Mouse (Mus musculus): ENCODE measurements around the gene Cacfd1.

Cacfd1 gene

DNA sequence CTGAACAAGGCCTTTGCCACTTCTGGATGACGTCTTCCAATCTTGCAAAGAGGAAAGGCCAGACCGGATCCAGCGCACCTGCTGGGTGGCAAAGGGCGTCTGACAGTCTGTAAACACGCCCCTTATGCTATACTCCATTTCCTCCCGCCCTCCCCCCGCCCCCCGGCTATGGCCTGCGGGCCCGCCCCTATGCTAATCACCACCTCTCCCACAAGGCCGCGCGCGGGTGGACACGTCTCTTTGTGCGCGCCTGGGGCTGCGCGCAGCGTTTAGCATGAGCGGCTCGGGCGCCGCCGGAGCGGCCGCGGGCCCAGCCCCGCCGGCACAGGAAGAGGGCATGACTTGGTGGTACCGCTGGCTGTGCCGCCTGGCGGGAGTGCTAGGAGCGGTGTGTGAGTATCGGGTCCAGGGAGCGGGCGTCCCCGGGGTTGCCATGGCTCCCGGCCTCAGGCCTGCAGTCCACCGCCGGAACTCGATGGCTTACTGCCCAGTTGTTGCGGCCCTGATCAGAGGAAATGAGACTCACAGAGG is at the start of gene Cacfd1:
Gene Cacfd1 (plus strand): TSS at position 213 of the 531 bp plus-strand sequence.
- peak; percentile 84 for DNase-seq

DNA sequence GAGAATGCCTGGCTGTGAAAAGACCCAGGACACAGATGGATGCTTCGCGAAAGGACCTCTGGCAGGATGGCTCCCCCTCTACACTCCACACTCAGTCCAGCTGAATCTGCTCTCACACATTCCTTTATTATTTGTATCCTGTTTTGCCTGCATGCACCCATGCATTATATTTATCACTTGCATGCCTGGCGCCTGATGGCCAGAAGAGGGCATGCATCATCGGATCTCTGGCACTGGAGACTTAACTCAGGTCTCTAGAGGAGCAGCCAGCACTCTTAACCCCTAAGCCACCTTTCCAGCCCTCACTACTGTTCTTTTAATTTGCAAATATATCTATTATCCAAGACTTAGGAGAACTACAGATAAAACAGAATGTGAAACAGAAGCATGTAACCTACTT is 49.0 kb upstream of the Cacfd1 start:
- DNase-seq = no peak

DNA sequence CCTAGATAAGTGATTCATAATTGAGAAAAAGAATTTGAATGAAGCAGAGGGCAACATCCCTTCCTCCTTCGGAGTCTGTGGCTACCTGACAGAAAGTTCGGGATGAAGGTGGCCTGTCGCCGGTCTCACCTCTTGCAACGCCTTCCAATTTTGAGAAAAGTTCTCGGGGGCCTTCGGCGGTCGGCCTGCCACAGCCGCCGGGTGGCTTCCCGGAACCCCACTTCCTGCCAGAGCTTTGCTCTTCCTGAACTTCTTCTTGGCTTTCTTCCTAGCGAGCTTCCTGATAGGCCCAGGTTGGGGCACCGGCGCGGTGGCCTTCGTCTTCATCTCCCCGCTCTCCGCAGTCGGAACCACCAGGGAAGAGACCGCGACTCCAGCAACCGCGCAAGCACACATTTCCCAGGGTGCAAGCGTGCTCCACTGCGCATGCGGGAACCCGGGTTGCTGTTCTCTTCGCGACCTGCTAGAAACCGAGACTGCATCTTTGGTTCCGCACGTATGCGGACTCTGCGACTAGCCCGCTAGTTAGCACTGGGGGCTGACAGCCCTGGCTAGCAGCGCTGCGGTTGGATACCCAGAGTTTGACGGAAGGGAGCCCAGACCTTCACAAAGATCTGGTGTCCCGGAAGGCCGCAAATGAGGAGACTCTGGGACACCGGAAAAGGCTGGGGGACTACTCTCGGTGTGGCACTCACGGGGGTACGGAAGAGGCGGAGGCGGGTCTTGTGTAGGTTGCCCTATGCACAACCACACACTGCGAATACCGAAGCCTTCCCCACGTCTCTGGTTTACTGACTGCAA is 45.6 kb upstream of the Cacfd1 start, which contains the start of gene Rexo4:
Gene Rexo4 (minus strand): TSS at position 464 of the 801 bp plus-strand sequence.
- DNase-seq = peak; percentile 95

DNA sequence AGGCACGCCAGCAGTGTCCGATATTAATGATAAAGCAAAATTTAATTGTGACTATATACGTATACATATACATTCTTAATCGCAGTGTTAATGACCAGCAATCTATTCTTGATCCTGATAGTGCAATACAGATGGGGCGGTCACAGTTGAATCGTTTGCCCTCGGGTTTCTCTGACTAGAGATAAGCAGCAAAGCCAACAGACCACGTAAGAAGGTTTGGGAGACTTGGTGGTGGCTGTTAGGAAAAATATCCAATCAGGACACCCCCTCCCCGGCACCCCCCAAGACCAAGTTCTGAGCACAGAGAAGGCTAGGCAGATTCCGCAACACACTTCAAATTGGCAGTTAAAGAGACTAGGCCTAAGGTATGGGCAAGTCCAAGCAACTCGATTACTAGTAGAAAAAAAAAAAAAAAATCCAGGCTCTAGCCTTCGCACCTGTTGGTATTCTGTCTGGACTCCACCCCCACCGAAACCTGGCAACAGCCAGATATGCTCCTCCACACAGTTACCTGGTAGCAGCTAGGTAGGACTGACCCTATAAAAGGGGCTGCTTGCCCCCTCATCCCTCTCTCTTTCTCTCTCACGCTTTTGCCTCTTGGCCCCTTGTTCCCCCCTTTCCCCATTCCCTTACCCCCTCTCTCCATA is 44.9 kb upstream of the Cacfd1 start:
- no peak for DNase-seq

DNA sequence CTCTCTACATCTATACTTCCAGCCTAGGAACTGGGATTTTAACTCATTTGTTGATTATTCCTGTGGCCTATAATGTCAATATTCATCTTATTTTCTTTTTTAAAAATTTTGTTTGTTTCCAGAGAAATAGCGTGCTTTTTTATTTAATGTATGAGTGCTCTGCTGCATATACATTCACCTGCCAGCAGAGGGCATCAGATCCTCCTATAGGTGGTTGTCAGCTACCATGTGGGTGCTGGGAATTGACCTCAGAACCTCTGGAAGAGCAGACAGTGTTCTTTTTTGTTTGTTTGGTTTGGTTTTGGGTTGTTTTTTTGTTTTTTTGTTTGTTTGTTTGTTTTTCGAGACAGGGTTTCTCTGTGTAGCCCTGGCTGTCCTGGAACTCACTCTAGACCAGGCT is 42.5 kb upstream of the Cacfd1 start:
- no peak for DNase-seq

DNA sequence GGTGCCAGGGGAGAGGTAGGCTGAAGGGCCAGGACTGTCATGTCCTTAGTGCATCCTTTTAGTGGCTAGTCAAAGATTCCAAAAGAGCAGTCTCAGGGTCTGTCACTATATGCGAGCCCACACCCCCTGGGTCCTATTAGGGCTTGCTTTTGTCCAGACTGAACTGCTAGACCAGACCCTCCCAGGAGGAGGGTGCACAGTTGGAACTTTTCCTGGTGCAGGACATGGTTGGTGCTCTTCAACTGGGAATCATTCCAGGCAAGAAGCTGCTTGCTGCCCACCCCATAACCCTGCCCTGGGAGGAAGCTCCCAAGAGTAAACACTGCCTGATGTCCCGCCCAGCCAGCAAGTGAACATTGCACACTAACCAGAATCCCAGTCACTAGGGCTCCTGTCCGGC is 36.6 kb upstream of the Cacfd1 start, which contains the start of gene Adamts13:
Gene Adamts13 (plus strand): TSS at position 301 of the 400 bp plus-strand sequence.
- DNase-seq = no peak

DNA sequence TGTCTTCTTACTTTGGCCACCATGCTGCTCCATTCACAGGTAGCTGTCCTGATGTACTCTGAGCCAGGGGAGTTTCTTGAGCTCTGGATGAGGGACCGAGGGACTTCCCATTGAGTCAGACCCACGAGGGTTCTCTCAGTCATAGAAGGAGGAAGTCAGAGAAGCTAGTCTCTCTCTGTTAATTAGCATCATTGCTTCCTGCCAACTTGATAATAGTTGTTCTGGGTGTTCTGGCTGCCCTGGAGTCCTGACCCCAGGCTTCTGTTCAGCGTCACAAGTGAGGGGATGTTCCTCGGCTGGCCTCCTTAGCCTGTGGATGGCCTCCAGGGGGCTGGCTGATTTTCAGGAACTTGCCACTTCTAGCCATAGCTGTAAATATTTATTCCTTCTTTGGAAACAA is 35.8 kb upstream of the Cacfd1 start:
- no peak for DNase-seq

DNA sequence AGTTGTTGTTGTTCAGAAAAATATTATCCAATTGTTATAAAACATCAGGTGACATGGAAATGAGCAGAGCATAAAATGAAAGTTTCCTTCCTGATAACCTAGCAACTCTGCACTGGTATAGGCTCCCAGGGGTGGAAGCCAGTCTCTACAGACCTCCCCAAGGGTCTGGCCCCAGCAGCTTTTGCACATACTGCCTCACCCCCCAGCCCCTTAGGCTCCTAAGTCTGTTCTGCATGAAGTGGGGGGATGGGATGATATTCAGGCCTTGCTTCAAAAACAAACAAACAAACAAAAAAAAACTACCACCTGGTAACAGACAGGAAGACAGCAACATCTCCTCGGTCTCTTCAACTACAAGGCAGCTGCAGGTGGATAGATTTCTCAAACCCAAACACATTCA is 29.4 kb upstream of the Cacfd1 start:
- no peak for DNase-seq

DNA sequence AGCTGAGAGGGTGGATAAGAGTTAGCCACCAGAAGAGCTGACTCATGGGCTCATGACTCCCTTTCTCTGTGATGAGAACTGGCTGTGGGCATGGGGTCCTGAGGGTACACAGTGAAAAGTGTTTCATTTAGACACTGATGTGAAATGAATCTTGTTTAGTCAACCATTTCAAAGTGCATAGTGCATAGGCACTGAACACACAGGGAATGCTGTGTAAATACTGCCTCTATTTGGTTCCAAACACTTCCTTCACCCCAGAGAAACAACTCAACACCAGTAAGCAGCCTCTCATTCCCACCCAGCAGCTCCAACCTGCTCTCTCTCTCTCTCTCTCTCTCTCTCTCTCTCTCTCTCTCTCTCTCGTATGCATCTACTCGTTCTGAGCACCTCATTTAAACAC is 25.5 kb upstream of the Cacfd1 start:
- DNase-seq = no peak

DNA sequence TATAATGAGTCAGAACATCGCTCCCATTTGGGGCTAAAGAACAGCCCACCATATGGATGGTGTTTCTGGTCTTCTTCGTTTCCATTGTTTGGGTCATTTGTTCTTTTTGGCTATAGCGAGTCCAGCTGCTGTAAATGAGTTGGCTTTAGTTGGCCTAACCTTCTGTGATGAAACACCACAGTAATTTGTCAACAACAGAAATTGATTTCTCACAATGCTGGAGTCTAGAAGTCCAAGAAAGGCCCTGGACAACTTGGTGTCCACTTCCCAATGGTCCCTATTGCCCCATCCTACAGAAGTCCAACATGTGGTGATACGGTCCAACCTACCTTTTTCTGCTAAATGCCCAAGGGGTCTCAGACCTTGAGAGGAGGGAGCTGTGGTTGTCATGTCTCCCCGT is 25.1 kb upstream of the Cacfd1 start:
- no peak for DNase-seq

DNA sequence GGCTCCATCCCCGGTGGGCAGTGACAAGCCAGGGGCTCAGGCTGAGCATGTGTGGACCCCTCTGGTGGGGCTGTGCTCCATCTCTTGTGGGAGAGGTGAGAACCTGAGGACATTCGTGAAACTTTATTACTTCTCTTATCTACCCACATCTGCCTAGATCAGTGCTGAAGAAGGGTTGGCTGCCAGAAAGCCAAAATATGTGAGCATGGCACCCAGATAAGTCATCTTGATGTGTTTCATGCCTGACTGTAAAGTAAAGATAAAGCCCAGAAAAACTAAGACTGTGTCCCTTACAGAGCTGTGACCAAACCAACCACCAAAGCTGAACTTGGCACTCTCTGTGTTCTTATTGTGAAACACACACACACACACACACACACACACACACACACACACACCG is 15.8 kb upstream of the Cacfd1 start:
- no peak for DNase-seq

DNA sequence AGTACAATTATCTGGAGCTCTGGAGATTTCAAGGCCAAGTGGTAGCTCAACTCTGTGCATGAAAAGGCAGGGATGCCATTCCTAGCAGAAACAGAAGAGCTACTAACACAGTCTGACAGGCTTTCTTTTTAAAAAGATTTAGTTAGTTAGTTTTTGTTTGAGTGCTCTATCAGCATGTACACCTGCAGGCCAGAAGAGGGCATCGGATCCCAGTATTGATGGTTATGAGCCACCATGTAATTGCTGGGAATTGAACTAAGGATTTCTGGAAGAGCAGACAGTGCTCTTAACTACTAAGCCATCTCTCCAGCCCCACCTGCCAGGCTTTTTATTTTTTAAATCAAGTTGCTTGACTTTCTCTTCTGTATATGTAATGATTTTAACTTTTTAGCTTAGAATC is 12.2 kb upstream of the Cacfd1 start:
- DNase-seq = no peak

DNA sequence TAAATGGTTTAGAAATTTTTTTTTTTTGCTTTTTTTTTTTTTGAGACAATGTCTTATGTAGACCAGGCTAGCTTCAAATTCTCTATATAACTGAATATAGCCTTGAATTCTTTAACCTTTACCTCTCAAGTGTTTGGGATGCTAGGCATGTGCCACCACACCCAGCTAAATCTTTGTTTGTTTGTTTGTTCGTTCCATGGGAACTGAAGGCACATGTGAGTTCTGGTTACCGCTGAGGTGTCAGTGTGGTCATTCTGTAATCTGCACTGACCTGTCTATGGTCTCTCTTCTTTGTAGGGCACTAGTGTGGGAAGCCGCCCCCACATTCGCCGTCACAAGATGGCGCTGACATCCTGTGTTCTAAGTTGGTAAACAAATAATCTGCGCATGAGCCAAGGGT is 11.7 kb upstream of the Cacfd1 start:
- DNase-seq = no peak

DNA sequence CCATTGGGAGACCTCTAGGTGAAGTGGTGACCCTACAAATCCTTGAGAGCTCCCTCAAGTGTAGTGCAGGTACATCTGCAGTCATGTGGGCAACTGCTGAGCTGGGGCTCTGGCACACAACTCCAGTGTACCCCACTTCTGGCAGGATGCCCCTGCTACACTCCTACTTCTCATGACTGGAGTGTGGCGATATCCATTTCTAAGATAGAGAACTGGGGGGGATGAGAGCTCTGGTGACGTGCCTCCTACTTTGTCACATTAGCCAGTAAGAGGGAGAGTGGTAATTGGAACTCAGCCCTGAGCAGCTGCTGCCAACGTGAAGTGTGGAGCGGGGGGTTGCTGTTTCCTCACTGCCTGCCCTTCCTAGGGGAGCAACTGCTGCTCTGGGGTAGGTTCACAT is 3.5 kb upstream of the Cacfd1 start:
- DNase-seq = no peak

DNA sequence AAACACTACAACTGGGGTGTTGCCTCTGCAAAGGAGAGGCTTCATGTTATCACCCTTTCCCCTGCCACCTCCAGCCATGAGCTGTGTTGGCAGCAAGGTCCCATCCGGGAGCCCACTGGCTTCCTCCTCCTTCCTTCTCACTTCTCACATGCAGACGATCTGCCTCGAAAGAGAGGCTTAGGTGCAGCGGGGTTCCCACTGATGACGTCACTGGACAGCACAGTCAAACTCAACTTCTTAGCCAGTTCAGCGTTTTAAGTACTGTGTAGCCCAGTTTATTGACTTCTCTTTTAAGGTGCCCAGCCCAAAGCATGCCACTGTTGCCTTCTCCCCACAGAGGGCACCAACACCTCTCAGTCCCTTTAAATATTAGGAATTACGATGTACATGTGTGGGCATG is 2.0 kb upstream of the Cacfd1 start:
- DNase-seq = no peak

DNA sequence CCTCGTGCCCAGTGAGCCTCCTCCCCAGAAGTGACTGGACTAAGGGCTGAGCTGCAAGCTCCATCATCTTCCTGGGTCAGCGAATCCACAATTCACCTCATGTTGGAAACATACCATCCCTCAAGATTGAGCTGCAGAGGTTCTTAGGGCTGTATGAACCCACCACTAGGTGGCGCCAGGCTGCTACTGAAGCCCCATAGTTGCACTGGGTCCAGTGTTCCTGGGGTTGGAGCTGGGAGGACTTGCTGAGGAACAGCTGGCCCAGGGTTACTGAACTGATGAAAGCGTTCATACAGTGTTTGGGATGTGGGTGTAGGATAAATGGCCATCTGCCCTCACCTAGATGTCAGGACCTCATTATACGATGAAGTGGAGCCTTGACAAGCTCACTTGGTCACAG is 8.1 kb downstream of the Cacfd1 start:
- DNase-seq = peak; percentile 74

DNA sequence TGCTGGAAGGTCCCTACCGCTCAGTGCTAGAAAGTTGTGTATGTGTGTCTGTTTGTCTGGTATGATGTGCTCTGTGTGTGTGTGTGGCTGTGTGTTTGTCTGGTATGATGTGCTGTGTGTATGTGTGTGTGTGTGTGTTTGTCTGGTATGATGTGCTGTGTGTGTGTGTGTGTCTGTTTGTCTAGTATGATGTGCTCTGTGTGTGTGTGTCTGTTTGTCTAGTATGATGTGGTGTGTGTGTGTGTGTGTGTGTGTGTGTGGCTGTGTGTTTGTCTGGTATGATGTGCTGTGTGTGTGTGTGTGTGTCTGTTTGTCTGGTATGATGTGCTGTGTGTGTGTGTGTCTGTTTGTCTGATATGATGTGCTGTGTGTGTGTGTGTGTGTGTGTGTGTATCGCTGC is 9.8 kb downstream of the Cacfd1 start:
- no peak for DNase-seq

DNA sequence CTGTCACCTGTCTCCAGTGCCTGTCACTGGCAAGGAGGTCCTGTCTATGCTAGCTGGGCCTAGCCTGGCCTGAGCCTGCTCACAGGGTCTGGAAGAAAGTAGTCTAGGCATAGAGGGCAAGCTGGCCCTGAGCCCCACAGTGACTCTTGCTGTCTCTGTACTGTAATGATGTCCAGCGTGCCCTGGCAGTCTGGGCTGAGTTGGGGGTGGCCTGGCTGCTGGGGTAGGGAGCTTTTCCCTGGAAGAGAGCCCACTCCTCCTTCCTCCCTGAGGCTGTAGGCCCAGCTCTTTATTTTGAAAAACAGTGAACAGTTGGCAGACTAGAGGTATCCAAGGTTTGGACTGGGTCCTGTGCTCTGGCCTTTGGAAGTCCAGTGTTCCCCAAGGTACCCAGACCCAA is 11.4 kb downstream of the Cacfd1 start:
- peak; percentile 38 for DNase-seq

DNA sequence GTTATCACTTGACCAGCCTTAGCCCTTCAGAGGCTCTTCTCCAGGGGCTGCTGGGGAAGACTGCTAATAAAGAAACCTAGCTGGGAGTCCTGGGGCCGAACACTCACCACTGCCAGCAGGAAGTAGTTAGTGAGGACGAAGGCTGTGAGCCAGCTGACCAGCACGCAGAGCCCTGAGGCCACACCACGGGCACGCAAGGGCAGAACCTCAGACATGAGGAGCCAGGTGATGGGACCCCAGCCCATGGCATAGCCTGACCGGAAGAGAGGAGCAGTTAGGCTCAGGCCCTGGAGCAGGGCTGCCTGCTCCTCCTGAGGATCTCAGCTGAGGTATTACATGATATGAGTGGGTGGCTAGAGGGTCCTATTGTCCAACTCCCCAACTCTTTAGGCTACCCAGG is 12.9 kb downstream of the Cacfd1 start:
- DNase-seq = no peak

DNA sequence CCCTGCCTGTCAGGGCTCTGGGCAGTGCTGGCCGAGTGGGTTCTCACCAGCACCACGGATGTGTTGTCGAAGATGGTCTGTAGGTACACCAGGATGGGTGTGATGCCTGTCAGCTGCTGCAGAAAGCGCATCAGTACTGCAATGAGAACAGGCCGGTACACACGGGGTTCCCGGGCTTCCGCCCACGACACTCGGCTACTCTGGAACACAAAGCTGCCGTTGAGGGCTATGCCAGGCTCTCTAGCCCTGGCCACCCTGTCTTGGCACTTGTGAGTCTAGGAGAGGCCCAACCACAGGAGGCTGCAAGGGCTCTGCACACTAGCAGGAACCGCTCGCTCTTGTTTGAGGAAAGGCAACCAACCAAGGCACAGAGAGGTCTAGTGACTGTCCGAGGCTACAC is 14.4 kb downstream of the Cacfd1 start:
- DNase-seq = no peak

DNA sequence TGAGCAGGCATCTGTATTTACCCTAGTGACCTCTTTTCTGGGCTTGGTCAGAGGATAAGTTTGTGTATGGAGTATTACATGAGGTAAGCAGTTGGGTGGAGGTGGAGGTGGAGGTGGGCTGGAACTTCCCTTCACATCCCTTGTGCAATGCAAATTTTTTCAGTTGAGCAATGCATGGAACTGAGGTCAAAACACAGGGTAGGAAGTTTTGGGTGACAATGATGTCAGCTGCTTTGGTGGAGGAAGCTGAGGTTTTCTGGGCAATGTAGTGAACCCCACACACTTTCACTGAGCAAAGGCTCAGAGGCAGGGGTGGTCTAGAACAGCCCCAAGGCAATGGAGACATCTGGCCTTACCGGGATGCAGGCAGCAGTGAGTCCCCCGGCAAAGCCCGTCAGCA is 15.8 kb downstream of the Cacfd1 start:
- no peak for DNase-seq

DNA sequence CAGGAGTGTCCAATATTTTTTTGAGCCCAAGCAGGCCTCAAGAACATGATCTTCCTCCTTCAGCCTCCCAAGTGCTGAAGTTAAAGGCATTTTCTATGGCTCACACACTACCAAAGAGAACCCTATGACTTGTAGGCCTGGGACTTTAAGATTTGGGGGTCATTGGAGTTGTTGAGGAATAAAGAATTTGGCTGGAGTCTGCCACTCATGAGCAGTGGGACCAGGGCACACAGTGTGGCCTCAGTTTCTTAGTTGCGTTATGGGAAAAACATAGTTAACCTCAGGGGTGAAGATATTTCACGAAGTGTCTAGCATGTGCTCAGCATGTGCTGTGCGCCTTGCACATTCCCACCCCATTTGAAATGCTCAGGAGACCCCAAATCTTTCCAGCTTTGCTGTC is 16.6 kb downstream of the Cacfd1 start:
- DNase-seq = no peak

DNA sequence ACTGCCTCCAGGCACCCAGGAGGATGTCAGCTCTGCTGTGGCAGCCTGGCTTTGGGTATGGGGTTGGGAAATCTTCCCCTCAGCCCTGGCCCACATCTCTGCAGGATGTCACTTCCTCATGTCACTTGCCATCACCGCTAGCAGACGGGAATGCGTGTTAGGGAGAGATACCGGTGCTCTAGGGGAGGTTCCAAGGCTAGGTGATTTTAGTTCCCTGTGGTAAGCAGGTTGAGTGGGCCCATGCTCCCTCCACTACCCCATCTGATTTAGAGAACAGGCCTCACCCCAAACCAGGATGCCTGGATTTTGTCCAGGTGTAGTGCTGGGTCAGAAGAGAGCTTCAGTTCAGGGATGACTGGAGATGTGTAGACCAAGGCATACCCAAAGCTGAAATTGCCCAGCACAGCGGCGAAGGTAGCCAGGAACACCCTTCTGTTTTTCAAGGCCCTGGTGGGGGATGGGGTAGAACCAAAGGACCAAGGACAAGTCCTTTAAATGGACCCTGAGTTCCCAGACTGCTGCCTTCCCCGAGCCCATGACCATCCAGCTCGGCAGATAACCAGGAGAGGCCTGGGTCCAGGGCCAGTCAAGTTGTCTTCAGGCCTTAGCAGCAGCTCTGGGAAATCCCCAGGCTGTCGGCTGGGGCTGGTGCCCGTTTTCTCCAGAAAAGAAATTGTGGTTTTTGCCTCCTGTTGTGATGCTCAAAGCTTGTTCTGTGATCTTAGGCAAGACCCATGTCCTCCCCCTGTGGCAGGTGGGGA is 17.3 kb downstream of the Cacfd1 start:
- peak; percentile 69 for DNase-seq
